Mouse (Mus musculus) brown adipose tissue, adult 24 weeks (tissue): ENCODE data around the gene Cped1. TPM values are rescaled to one million over a fixed set of nuclear protein-coding genes. Genes with fewer than 3 reads are reported as not detected.

Experiments used
- H3K27ac ChIP-seq: fragments of 200-500 bp; replicated peaks from 2 replicates; pipeline ENCODE4 v1.5.1; 2012; ENCODE audit warnings: low read depth, mild to moderate bottlenecking, low read length
- H3K4me1 ChIP-seq: fragments of 200-500 bp; 2 replicates; pipeline ENCODE4 v1.6.1; 2012; ENCODE audit warnings: low read length, mixed read lengths; ENCODE audit not compliant: control insufficient read depth, insufficient read depth, insufficient read length
- H3K4me3 ChIP-seq: fragments of 200-500 bp; 2 replicates; pipeline ENCODE4 v1.5.1; 2012; ENCODE audit warnings: low read depth, mild to moderate bottlenecking, low read length, moderate library complexity; ENCODE audit not compliant: insufficient read depth
- polyA plus RNA-seq: library from polyadenylated mRNA; stranded (reverse); fragments of >200 nt; gene quantifications from 2 replicates; pipeline ENCODE4 v1.2.4, GENCODE M21; 2012; ENCODE audit not compliant: missing spikeins, insufficient read depth, insufficient read length

Gene Cped1
- polyA plus RNA-seq, 1 experiment, result 39.6 TPM

DNA sequence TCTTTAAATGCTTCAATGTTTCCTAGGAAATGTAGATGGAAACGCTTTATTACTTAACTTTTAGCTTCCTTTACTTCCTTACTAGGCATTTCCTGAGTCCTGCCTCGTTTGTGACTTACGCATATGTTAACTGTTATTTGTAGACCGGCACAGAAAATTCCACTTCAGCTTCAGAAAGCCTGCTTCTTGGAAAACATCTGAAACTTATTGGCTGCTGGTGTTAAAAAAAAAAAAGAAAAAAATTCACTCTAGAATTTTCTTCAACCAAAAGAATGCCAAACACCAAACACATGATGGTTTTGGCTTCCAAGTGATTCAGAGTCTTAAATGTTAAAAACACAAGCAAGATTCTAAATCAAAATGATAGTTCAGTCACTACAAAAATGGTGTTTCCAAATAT lies 3.4 kb downstream of the Cped1 start:
- peaks cover 7% of the 10 kb centered on the region for H3K4me1 ChIP-seq
- H3K27ac ChIP-seq, result 0 out of 2 replicates have a peak overlapping the region, but pooled peaks have one; percentile 2
- no peak overlapping the region for H3K4me3 ChIP-seq

DNA sequence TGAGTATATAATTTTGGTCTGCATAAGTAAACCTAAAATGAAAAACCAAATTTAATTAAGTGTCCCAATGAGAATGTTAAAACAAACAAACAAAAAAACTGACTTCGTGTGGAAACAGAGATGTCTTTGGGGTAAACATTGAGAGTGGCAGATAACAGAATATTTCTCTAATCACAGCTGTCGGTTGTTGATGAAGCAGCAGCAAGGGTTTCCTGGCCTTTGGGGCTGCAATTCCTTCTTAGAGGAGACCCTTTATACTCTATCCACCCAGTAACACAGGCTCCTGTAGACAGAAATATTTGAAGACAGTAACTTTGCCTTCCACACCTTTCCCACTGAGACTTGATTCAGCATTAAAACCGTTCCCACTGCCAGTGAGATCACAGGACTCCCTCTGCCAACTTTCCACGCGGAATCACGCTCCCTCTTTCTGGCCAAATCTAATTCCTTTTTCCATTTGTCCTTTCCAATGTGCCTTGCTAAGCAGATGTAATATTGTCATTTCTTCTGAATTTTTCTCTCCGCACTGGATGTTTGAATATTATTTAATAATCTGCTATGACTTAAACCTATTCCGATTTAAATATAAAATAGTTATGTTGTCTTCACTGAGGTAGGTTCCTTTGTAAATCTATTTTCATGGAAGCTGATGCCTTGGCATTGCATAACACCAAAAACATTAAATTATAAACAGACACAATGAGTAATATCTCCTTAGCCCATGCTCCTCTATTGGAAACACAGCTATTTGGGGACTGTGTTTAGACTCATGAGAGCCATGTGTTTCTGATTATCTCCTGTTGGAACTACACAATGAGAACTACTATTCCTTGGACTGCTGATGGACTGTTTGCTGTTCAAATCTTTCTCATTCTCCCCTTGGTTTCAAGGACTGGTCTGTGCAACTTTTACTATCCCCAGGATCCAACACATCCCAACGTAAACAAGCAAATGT lies 4.7 kb downstream of the Cped1 start:
- Histone ChIP-seq H3K27ac (peak overlapping the region; percentile 74), H3K4me3 (no peak overlapping the region), H3K4me1 (peaks cover 7% of the 10 kb centered on the region)

DNA sequence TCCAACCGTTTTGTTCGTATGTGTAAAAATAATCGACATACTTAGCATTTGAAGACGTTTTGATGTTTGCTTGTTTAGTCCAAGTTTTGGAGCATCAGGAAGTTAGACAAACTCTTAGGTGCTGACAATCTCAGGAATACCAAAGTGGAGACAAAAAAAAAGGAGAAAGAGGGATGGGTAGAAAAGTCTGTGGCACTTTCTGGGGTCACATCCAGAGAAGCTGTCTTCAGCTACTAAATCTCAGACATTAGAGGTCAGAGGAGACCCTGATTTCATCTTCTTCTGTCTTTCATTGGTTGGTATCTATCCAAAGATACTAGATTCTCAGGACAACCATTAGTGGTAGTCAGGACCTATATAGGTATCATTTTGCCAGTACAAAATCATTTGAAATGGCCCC lies 5.4 kb downstream of the Cped1 start:
- peak overlapping the region; percentile 5; the same call in 1 of the 2 replicates for H3K27ac ChIP-seq
- no peak overlapping the region for H3K4me3 ChIP-seq

DNA sequence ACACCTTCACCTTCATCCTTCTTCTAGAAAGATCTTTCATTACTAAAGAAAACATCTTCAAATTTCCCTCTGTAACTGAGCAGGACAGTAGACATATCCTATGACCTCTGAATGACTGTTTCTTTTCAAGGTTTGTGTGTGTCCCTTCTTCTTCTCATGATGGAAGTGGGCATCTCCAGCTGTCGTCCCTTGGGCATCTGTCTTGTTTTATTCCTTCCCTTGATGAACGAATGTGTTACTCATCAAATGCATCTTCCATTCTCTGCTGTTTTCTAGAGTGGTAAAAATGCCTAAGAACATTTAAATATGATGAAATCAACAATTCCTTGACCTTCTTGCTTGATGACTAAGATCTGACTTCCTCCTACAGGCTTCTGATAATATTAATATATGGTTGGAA lies 7.4 kb downstream of the Cped1 start:
- Histone ChIP-seq H3K4me3 (no peak overlapping the region), H3K4me1 (peaks cover 16% of the 10 kb centered on the region), H3K27ac (no peak overlapping the region)

More for the DNA sequence above, 5.4 kb downstream of the Cped1 start:
- peaks cover 7% of the 10 kb centered on the region for H3K4me1 ChIP-seq

DNA sequence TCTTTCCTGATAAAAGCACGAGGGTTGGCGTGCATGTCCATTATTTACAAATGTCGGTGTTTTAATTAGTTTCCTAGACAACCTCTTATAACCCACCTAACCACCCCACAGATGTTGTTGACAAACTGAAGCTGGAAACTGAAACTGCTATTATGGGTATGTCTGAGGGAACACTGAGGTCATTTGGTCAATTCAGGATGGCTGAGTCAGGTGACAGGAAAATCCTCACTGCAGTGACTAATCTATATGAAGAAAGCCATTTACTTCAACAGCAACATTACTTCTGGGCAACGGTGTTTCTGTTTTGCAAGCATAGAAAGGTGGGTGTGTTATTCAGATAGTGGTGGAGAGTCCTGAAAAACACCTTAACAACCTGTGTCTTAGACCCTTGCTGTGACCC lies 12.4 kb downstream of the Cped1 start:
- H3K4me1 ChIP-seq, result peaks cover 33% of the 10 kb centered on the region
- H3K4me3 ChIP-seq, result no peak overlapping the region
- peak overlapping the region; percentile 91 for H3K27ac ChIP-seq

DNA sequence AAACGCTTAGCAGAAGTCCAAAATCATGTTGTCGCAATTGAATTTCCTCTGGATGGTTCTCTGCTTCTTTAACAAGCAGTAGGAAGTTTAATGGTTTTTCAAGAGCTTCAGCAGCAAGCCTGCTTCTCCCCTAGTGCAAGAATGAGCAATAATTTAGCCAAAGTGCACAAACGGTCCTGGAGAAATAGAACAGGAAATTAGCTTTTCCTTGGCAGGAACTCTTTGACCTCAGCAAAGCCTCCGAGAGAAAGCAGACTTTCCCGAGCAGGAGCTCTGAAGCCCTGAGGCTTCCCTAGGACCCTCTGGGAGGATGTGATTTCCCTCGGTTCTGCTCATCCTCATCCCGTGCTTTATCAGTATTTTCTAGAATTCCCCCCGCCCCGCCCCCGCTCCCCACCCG lies 13.3 kb downstream of the Cped1 start:
- no peak overlapping the region for H3K4me3 ChIP-seq
- peak overlapping the region; percentile 91 for H3K27ac ChIP-seq
- peaks cover 36% of the 10 kb centered on the region for H3K4me1 ChIP-seq

DNA sequence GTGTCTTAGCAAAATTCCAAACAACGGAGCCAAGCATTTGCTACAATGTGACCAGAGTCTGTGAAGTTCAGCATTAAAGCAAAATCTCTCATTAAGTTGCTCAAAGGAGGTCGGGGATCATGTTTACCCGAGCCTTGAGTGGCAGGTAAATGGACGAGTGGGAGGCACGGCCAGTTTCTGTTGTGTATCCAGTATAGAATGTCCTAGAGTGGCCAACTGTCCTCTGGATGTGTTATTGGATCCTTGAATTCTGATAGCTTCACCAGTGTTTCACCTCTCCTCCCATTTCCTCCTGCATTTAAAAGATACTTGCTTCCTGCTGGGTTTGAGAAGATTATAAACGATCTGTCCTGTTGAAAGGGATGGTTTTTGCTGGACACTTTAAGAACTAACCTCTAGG lies 14.4 kb downstream of the Cped1 start:
- H3K27ac ChIP-seq, result peak overlapping the region; percentile 57
- no peak overlapping the region for H3K4me3 ChIP-seq

DNA sequence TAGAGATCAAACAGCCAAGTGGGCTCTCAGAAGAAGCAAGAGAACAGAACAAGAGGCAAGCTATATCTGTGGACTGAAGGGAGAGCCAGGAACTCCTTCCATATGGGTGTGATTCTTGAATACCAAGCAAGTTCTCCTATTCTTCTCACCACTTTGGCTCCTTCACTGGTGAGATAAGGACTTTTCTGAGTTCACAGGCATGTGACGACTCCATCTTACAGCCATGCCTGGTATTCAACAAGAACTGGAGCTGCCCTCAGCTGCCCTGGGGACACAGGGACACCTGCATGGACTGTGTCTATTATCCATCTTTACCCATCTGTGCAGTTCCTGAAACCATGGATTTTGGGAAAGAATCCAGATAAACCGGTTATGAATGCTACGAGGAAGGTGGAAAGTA lies 15.2 kb downstream of the Cped1 start:
- peak overlapping the region; percentile 41 for H3K27ac ChIP-seq
- H3K4me3 ChIP-seq, result no peak overlapping the region
- H3K4me1 ChIP-seq, result peaks cover 37% of the 10 kb centered on the region

More for the DNA sequence above, 14.4 kb downstream of the Cped1 start:
- peaks cover 37% of the 10 kb centered on the region for H3K4me1 ChIP-seq

DNA sequence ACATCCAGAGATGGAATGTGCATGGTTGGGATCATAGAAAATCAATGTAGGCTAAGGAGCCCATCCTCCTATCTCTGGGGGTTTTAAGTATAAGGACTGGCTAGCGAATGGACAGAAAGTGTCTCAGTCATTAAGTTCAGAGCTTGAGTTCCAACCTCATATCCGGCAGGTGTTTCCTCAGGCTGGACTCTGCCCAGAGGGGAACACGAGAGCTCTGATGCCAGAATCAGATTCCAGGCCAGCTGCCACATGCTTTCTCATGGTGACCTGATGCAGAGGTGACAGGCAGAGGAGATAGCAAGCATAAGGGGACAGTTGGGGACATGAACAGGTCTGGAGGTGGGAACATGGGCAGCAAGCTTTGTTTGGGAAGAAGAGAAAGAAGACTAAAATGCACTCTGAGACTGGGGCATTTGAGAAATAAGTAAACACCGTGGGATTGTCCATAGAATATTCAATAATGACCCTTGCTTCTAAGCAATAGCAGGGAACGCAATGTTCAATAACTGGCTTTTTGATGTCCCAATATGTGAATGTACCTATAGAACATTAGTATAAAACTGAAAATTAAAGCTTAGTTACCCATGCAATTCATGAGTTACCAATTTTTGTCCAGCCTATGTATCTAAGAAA lies 15.7 kb downstream of the Cped1 start:
- peaks cover 37% of the 10 kb centered on the region for H3K4me1 ChIP-seq
- H3K4me3 ChIP-seq, result no peak overlapping the region
- H3K27ac ChIP-seq, result peak overlapping the region; percentile 41

DNA sequence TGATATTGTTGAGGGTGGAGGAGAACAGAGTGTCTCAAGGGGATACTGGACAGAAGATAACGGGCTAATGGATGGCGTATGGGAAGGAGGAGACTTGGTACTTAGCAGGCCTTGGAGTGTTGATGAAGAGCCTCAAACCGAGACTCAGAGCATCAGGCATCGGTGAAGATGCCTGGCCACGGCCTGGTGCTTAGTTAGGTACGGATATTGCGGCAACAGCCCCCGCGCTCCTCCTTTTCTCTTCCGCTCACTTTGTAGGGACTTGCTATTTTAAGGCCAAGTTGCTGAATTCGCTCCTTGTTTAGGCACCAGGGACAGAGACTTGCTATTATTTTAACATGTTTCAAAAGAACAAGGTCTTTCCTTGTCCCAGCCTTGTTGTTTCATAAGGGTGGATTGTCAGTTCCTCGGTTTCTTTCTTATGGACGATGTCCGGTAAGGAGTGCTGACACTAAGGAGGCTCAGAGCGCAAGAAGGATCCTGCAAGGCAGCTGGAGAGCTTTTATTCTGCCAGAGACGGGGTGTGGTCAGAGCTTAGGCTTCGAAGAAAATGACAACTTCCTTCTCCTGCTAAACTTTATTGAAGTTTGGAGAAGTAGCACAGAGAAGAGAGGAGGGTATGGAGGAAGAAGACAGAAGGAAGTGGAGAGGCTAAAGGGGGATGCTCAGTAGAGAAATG lies 16.9 kb downstream of the Cped1 start:
- Histone ChIP-seq H3K4me1 (peaks cover 32% of the 10 kb centered on the region), H3K27ac (peak overlapping the region; percentile 18; the same call in 1 of the 2 replicates), H3K4me3 (peak overlapping the region; percentile 21)

DNA sequence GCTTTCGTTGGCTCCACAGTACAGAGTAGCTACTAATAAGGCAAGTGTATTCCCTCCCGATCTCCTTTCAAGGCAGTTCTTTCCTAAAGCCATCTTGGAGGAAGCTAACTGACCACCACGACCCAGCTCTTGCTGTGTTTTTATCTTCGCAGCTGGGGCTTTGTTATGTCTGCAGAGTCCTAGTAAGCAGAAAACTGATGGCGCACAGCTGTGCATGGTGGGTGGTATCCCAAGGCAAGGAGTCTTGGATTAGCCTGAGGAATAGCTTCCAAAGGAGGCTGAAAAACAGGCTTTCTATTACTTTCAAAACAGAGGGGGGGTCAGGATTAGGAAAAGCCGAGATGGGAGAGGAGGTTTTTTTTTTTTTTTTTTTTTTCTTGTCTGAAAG lies 17.5 kb downstream of the Cped1 start:
- peaks cover 27% of the 10 kb centered on the region for H3K4me1 ChIP-seq
- peak overlapping the region; percentile 12; the same call in 1 of the 2 replicates for H3K27ac ChIP-seq
- peak overlapping the region; percentile 21; the same call in 1 of the 2 replicates for H3K4me3 ChIP-seq

DNA sequence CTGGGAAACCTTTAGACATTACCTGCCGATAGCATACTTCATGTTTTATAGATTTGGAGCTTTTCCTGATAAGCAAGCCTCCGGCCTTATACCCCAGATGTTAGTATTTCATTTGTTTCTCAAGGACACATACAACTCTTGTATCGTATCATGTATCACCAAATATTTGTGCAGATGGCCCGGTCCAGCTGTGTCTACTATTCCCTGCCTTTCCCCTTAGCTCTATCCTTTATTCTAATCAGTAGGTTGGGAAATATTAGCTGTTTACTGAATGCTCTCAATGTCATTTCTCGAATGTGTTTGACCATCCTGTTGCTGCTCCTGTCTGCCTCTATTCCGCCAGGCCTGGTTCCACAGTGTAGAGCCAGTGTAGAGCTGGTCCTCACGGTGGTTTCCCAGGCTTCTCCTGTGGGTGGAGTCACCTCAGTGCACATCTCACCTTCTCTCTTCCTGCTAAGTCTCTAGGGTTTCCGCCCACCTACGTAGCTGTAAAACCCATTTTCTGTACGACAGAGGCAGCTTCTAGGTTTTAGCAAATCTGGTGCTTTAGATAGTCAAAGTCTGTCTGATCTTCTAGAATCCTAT lies 18.3 kb downstream of the Cped1 start:
- no peak overlapping the region for H3K4me3 ChIP-seq
- no peak overlapping the region for H3K27ac ChIP-seq
- peaks cover 23% of the 10 kb centered on the region; the same call in 1 of the 2 replicates for H3K4me1 ChIP-seq

DNA sequence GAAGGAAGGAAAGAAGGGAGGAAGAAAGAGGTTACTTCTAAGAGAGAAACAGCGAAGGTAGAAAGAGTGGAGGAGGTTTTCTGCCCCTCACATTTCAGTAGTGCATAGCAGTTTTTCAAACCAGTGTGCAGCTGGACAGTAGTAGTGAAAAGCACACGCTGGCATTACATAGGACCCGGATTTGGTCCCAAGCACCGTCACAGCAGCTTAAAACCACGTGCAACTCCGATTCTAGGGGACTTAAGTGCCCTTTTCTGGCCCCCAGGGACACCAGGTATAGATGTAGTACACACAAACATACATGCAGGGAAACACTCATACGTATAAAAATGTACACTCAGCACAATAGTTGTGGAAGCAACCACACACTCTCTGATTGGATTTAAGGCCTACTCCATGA lies 22.6 kb downstream of the Cped1 start:
- Histone ChIP-seq H3K4me1 (peaks cover 15% of the 10 kb centered on the region; the same call in 1 of the 2 replicates), H3K4me3 (no peak overlapping the region), H3K27ac (no peak overlapping the region)

DNA sequence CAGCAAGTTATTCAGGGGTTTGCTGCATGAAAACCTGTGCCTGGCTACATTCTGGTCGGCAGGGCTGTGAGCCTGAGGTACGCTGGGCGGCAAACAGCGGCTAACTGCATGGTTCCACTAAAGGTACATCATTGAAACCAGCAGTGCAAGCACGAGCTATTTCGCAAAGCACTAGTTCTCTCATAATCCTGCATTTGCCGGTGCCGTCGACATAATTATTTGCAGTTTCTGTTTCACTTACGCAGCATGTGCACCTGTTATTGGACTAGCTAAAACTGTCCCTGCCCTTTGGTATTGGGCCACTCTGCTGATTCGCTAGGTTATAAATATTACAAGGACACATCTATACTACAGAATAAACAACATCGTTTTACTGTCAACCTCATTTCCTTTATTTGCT lies 24.5 kb downstream of the Cped1 start:
- Histone ChIP-seq H3K4me1 (peaks cover 23% of the 10 kb centered on the region), H3K4me3 (no peak overlapping the region), H3K27ac (no peak overlapping the region)
